Mouse (Mus musculus): ENCODE measurements at regions not wholly inside any gene's neighbourhood (a gene's known extent, or its start where the extent isn't known, plus 50 kb on each side); places are given as distances from the start of the nearest gene placed in this dataset.

GRCm38 (mm10) chr16:29813411-29814038 lies 234.4 kb downstream of the Opa1 start:
- TF ChIP-seq CTCF (IDR thresholded peaks at IDR 0.05; ENCODE audit: borderline replicate concordance, insufficient read depth, low read depth, low read length) (no peak), POLR2A (IDR thresholded peaks at IDR 0.05; ENCODE audit: borderline replicate concordance, insufficient read depth, low read length) (no peak)

All from cerebellum, adult 2 months (tissue).